Mouse (Mus musculus): ENCODE data around the gene Fam234b.

DNA sequence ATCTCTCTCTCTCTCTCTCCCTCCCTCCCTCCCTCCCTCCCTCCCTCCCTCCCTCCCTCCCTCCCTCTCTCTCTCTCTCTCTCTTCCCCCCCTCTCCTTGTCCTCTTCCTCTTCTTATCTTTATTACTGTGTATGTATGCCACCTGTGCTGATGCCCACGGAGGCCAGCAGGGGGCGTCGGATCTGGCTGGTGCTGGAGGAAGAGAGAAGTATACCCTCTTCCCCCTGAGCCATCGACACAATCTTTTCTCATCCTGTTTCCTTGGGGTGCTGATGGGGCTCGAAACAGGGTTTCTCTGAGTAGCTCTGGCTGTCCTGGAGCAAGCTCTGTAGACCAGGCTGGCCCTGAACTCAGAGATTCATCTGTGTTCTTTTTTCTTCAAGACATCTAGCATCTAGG is 14.9 kb upstream of the Fam234b start:
- TF ChIP-seq ZNF384 (IDR thresholded peaks at IDR 0.05; ENCODE audit: low read depth, low read length) (no peak), ZC3H11A (IDR thresholded peaks at IDR 0.05; ENCODE audit: borderline replicate concordance, low read depth, low read length) (no peak)
